Mouse (Mus musculus): ENCODE results near the gene Vars.

DNA sequence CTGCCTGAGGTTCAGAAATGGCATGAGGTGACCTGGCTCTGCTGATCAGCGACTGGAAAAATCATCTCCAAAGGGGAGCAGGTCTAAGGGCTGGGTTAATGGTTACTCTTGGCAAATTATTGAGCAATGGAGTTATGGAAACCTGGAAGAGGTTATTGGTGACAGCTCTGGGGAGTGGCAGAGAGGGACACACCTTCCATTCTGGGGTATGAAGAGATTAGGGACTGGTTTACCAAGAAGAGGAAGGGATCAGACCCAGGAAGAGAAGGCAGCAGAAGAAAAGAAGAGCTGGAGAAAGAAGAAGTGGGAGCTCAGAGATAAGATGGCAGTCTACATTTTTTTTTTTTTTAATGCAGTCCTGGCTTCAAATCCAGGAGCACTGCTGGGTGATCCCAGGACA, 46.9 kb downstream of the Vars start:
- TF ChIP-seq CTCF (IDR thresholded peaks at IDR 0.05; ENCODE audit: extremely low read depth, insufficient read depth, low read length) (no peak), POLR2A (IDR thresholded peaks at IDR 0.05; ENCODE audit: extremely low read depth, insufficient read depth, low read length) (no peak)

All from cortical plate, adult 2 months (tissue).